Mouse (Mus musculus) lung, adult 2 months (tissue): ENCODE results near the gene Yif1a.
A peak's percentile ranks its signal among the peaks of the same experiment; 100 is the strongest.

ENCODE experiments used
- CTCF ChIP-seq: fragments of 200-500 bp; IDR thresholded peaks from 2 replicates; pipeline ENCODE4 v1.5.1; 2011; ENCODE audit warnings: mild to moderate bottlenecking, low read length, control low read depth; ENCODE audit not compliant: insufficient read depth
- POLR2A ChIP-seq: fragments of 200-500 bp; IDR thresholded peaks from 2 replicates; pipeline ENCODE4 v1.6.1; 2011; ENCODE audit warnings: low read depth, mild to moderate bottlenecking, control low read depth, low read length, borderline replicate concordance; ENCODE audit errors: extremely low read depth

DNA sequence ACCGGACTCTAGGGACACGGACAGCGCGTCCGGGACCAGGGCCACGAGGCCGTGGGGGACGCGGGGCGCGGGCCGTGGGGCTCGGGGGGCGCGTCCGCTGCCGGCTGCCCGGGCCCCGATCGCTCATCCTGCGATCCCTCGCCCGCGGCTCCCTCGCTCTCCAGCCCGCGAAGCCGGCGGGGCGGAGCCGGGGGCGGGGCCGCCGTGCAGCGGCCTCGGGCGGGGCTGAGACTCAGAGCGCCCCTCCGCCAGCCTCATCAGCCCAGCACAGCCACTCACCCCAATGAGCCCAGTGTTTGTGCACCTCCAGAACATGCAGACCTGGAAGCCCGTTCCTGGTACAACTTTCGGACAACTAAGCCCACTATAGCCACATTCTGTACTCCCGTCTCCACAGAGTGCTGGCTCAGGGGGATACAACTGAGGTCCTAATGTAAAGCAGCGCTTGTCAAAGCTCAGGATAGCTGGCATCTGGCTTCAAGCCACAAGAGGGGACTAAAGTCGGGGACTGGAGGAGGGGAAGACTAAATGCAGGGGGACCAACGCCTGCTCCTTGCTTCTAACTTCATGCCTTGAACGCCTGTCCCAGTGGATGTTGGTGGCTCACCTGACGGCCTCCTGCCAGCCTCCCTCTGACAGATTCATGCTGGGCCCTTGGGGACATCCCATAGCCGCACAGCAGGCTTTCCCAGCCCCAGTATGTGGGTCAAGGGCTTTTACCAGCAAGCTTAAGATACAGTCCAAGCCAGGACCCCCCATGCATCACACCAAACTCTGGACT is 10.2 kb downstream of the Yif1a start, which contains the start of gene Cnih2:
- TF ChIP-seq CTCF (no peak), POLR2A (0 out of 2 replicates have a peak, but pooled peaks have one; percentile 29)
